Mouse (Mus musculus): ENCODE results near the gene Il21r.

The Il21r gene

GRCm38 (mm10) chr7:125600136-125600535, 3.1 kb upstream of the Il21r start:
- DNase-seq (ENCODE audit: extremely low read depth, insufficient read length, low spot score): no peak

- DNase-seq (ENCODE audit: extremely low read depth, insufficient read length, low spot score): no peak
Observed at GRCm38 (mm10) chr7:125600612-125601279, 2.5 kb upstream of the Il21r start.

DNA sequence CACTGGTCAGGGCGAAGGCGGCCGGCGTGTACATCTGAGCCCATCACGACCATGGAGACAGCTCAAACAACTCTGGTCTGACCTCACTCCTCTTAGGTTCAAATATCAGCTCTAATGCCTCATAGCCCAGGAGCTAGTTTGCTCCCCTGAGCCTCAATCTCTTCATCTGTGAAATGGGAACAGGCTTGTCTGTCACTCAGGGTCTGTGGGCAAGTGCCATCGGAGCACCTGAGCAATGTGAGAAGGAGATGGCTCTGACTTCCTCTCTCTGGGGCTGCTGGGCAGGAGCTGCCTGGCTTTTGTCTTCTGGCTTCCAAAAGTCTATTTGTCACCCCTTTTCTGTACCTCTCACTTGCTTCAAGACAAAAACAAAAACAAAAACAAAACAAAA, 2.0 kb upstream of the Il21r start:
- DNase-seq (ENCODE audit: extremely low read depth, insufficient read length, low spot score): no peak

GRCm38 (mm10) chr7:125601821-125602448, 1.3 kb upstream of the Il21r start:
- DNase-seq (ENCODE audit: extremely low read depth, insufficient read length, low spot score): no peak

GRCm38 (mm10) chr7:125604362-125605319, 1.4 kb downstream of the Il21r start:
- no peak for DNase-seq (ENCODE audit: extremely low read depth, insufficient read length, low spot score)

- no peak for DNase-seq (ENCODE audit: extremely low read depth, insufficient read length, low spot score)
Observed at GRCm38 (mm10) chr7:125605725-125606139, 2.5 kb downstream of the Il21r start.

GRCm38 (mm10) chr7:125606265-125607164, 3.3 kb downstream of the Il21r start:
- no peak for DNase-seq (ENCODE audit: extremely low read depth, insufficient read length, low spot score)

GRCm38 (mm10) chr7:125607384-125608182, 4.4 kb downstream of the Il21r start:
- DNase-seq (ENCODE audit: extremely low read depth, insufficient read length, low spot score): no peak

GRCm38 (mm10) chr7:125608183-125608688, 5.0 kb downstream of the Il21r start:
- no peak for DNase-seq (ENCODE audit: extremely low read depth, insufficient read length, low spot score)

- no peak for DNase-seq (ENCODE audit: extremely low read depth, insufficient read length, low spot score)
Observed at GRCm38 (mm10) chr7:125613579-125613978, 10.3 kb downstream of the Il21r start.

DNA sequence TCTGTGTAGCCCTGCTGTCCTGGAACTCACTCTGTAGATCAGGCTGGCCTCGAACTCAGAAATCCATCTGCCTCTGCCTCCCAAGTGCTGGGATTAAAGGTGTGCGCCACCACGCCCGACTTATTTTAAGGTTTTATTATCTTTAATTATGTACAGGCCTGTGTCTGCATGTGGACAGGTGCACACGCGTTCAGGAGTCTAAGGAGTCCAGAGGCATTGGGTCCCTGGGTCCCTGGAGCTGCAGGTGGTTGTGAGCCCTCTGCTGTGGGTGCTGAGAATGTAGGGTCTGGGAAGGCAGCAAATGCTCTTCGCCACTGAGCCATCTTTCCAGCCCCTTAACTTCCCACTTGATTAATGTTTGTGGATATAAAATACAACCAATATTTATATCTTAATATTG, 12.2 kb downstream of the Il21r start:
- no peak for DNase-seq (ENCODE audit: extremely low read depth, insufficient read length, low spot score)

GRCm38 (mm10) chr7:125618016-125618415, 14.8 kb downstream of the Il21r start:
- DNase-seq (ENCODE audit: extremely low read depth, insufficient read length, low spot score): no peak

GRCm38 (mm10) chr7:125620077-125620476, 16.8 kb downstream of the Il21r start:
- DNase-seq (ENCODE audit: extremely low read depth, insufficient read length, low spot score): no peak

DNA sequence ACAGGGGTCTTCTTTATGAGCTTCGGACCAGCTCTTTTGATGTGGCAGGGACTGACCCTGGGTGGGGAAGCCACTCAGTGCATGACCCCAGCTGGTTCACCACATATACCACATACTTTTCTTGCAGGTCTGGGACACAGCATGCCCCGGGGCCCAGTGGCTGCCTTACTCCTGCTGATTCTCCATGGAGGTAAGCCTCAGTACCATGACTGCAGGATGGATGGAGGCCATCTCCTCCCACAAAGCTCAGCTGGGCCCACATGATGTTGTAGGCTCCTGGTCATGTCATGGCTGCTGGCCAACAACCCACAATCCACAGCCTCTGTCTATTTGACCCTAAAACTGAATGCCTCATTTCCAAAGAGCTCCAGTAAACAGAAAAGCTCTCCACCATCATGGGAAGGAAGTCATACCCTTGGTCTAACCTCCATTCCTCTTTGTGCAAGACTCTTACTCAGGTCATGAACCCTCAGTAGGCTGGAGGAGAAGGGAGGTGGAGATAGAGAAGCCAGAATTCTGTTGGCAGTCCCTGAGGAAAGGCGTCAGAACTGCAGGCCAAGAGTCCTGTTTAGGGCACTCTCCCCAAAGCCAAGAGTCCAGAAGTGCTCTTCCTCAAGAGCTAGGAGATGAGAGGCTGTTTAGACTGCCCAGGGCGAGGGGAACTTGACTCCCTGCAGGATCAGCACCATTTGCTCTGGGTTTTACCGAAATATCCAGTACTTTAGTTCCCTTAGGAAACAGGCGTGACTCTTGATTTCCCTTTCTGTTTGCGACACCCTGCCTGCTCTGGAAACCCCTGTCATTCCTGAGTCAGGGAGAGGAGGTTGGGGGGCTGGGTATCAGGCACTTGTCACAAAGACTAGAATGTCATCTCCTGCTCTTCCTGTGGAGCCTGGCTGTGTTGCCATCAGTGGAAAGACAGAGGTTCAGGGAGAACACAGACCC, 19.8 kb downstream of the Il21r start:
- DNase-seq (ENCODE audit: extremely low read depth, insufficient read length, low spot score): no peak

DNA sequence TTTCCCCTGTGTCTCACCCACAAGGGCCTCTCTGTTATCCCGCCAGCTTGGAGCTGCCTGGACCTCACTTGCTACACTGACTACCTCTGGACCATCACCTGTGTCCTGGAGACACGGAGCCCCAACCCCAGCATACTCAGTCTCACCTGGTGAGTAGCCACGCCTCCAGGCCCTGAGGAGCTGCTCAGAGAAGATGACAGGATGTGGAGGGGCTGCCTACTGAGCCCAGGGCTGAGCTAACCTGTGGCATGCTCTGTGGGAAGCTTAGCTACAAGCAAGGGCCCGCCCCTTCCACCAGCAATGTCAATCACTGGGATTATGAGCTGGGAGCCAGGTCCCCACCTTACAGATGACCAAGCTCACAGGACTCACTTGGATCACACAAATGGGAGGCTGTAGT, 22.0 kb downstream of the Il21r start:
- DNase-seq (ENCODE audit: extremely low read depth, insufficient read length, low spot score): no peak

GRCm38 (mm10) chr7:125625829-125626228, 22.6 kb downstream of the Il21r start:
- DNase-seq (ENCODE audit: extremely low read depth, insufficient read length, low spot score): no peak

- DNase-seq (ENCODE audit: extremely low read depth, insufficient read length, low spot score): no peak
Observed at GRCm38 (mm10) chr7:125630317-125630716, 27.1 kb downstream of the Il21r start.

- no peak for DNase-seq (ENCODE audit: extremely low read depth, insufficient read length, low spot score)
Observed at GRCm38 (mm10) chr7:125630989-125631388, 27.8 kb downstream of the Il21r start.

Data from 3134 (cell line).